Mouse (Mus musculus): ENCODE results near the gene Mc1r. TPM values are rescaled to one million over a fixed set of nuclear protein-coding genes. Genes with fewer than 3 reads are reported as not detected.

Mc1r gene
- polyA plus RNA-seq, 1 experiment from 2014 or later: not detected

GRCm38 (mm10) chr8:123398308-123398707, 8.6 kb upstream of the Mc1r start:
- no peak overlapping the region for H3K4me2 ChIP-seq (ENCODE audit: low read depth, low read length)
- H3K9me3 ChIP-seq (ENCODE audit: low read length): no peaks in the 10 kb centered on the region
- H3K27ac ChIP-seq (ENCODE audit: low read depth): no peak overlapping the region
- H3K4me3 ChIP-seq (ENCODE audit: low read depth, low read length): no peak overlapping the region
- no peaks in the 10 kb centered on the region for H3K27me3 ChIP-seq (ENCODE audit: insufficient read depth, low read length)
- ATAC-seq: peak; percentile 45
- H3K9ac ChIP-seq (replicated peaks): no peak overlapping the region
- 70% methylated on average over 13 of the region's 13 CpGs for WGBS (ENCODE audit: insufficient replicate concordance)
- no peak for DNase-seq
- H3K4me1 ChIP-seq (ENCODE audit: insufficient read depth): no peaks in the 10 kb centered on the region
- peaks cover 83% of the 10 kb centered on the region for H3K36me3 ChIP-seq (replicated peaks; ENCODE audit: insufficient read depth, low read length)
- TF ChIP-seq EP300 (IDR thresholded peaks at IDR 0.05; ENCODE audit: low read depth) (no peak), CTCF (IDR thresholded peaks at IDR 0.05; ENCODE audit: low read depth) (no peak)

DNA sequence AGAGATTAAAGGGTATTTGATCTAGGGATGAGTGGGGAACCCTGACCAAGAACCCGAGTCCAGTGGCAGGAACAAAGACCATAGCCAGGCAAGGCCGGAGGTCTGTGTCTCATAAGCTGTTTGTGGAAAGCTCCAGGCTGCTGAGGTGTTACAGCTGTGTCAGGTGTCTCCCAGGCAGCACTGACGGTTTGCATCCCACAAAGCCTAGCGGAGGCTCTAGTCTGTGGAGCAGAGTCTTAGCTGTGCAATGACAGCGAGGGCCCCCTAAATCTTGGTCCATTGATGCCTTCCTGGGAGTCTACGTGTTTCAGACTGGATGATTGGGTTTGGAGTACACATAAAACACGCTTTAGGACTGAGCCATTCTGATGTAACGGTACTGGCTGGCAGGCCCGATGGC, 5.0 kb upstream of the Mc1r start:
- Histone ChIP-seq H3K4me3 (ENCODE audit: low read depth, low read length) (no peak overlapping the region), H3K36me3 (replicated peaks; ENCODE audit: insufficient read depth, low read length) (peaks cover 53% of the 10 kb centered on the region)
- no peak for DNase-seq

GRCm38 (mm10) chr8:123402730-123403326, 4.1 kb upstream of the Mc1r start:
- 84% methylated on average over 9 of the region's 9 CpGs for WGBS (ENCODE audit: insufficient replicate concordance)
- H3K27ac ChIP-seq (ENCODE audit: low read depth): no peak overlapping the region
- no peaks in the 10 kb centered on the region for H3K9me3 ChIP-seq (ENCODE audit: low read length)
- H3K4me1 ChIP-seq (ENCODE audit: insufficient read depth): peaks cover 7% of the 10 kb centered on the region
- ATAC-seq: no peak
- no peak for DNase-seq
- no peak overlapping the region for H3K9ac ChIP-seq (replicated peaks)
- TF ChIP-seq EP300 (IDR thresholded peaks at IDR 0.05; ENCODE audit: low read depth) (no peak), CTCF (IDR thresholded peaks at IDR 0.05; ENCODE audit: low read depth) (no peak)
- H3K36me3 ChIP-seq (replicated peaks; ENCODE audit: insufficient read depth, low read length): peaks cover 47% of the 10 kb centered on the region
- H3K27me3 ChIP-seq (ENCODE audit: insufficient read depth, low read length): peaks cover 5% of the 10 kb centered on the region; the same call in 1 of the 2 replicates
- H3K4me3 ChIP-seq (ENCODE audit: low read depth, low read length): no peak overlapping the region
- H3K4me2 ChIP-seq (ENCODE audit: low read depth, low read length): no peak overlapping the region

More for the DNA sequence above, 5.0 kb upstream of the Mc1r start:
- WGBS (ENCODE audit: insufficient replicate concordance): 87% methylated on average over 9 of the region's 9 CpGs
- Histone ChIP-seq H3K4me2 (ENCODE audit: low read depth, low read length) (no peak overlapping the region), H3K27me3 (ENCODE audit: insufficient read depth, low read length) (peaks cover 5% of the 10 kb centered on the region; the same call in 1 of the 2 replicates), H3K9me3 (ENCODE audit: low read length) (no peaks in the 10 kb centered on the region), H3K27ac (ENCODE audit: low read depth) (no peak overlapping the region), H3K4me1 (ENCODE audit: insufficient read depth) (peaks cover 2% of the 10 kb centered on the region; the same call in 1 of the 2 replicates), H3K9ac (replicated peaks) (no peak overlapping the region)
- no peak for ATAC-seq
- TF ChIP-seq CTCF (IDR thresholded peaks at IDR 0.05; ENCODE audit: low read depth) (no peak), EP300 (IDR thresholded peaks at IDR 0.05; ENCODE audit: low read depth) (no peak)

- ATAC-seq (no peak), DNase-seq (no peak)
- no peaks in the 10 kb centered on the region for H3K9me3 ChIP-seq (ENCODE audit: low read length)
- no peak overlapping the region for H3K4me3 ChIP-seq (ENCODE audit: low read depth, low read length)
- H3K27ac ChIP-seq (ENCODE audit: low read depth): no peak overlapping the region
- TF ChIP-seq CTCF (IDR thresholded peaks at IDR 0.05; ENCODE audit: low read depth): no peak
- no peak overlapping the region for H3K4me2 ChIP-seq (ENCODE audit: low read depth, low read length)
- WGBS (ENCODE audit: insufficient replicate concordance): 59% methylated on average over 8 of the region's 8 CpGs
- no peak overlapping the region for H3K9ac ChIP-seq (replicated peaks)
- H3K4me1 ChIP-seq (ENCODE audit: insufficient read depth): peaks cover 16% of the 10 kb centered on the region
- H3K36me3 ChIP-seq (replicated peaks; ENCODE audit: insufficient read depth, low read length): peaks cover 31% of the 10 kb centered on the region
- peaks cover 13% of the 10 kb centered on the region; the same call in 1 of the 2 replicates for H3K27me3 ChIP-seq (ENCODE audit: insufficient read depth, low read length)
These were observed 2.4 kb upstream of the Mc1r start for GRCm38 (mm10) chr8:123404521-123404920.

GRCm38 (mm10) chr8:123407612-123408011, 705 bp downstream of the Mc1r start:
- ATAC-seq (no peak), DNase-seq (no peak)
- H3K4me2 ChIP-seq (ENCODE audit: low read depth, low read length): no peak overlapping the region
- 79% methylated on average over 13 of the region's 13 CpGs for WGBS (ENCODE audit: insufficient replicate concordance)
- H3K9ac ChIP-seq (replicated peaks): no peak overlapping the region
- peaks cover 44% of the 10 kb centered on the region for H3K27me3 ChIP-seq (ENCODE audit: insufficient read depth, low read length)
- peaks cover 6% of the 10 kb centered on the region for H3K36me3 ChIP-seq (replicated peaks; ENCODE audit: insufficient read depth, low read length)
- peaks cover 43% of the 10 kb centered on the region for H3K4me1 ChIP-seq (ENCODE audit: insufficient read depth)
- H3K9me3 ChIP-seq (ENCODE audit: low read length): no peaks in the 10 kb centered on the region
- no peak overlapping the region for H3K4me3 ChIP-seq (ENCODE audit: low read depth, low read length)
- no peak overlapping the region for H3K27ac ChIP-seq (ENCODE audit: low read depth)
- TF ChIP-seq CTCF (IDR thresholded peaks at IDR 0.05; ENCODE audit: low read depth) (no peak), EP300 (IDR thresholded peaks at IDR 0.05; ENCODE audit: low read depth) (no peak)

GRCm38 (mm10) chr8:123408586-123409544, 2.0 kb downstream of the Mc1r start:
- ATAC-seq (peak; percentile 71), DNase-seq (peak; percentile 71)
- Histone ChIP-seq H3K27ac (ENCODE audit: low read depth) (no peak overlapping the region), H3K36me3 (replicated peaks; ENCODE audit: insufficient read depth, low read length) (no peaks in the 10 kb centered on the region), H3K4me3 (ENCODE audit: low read depth, low read length) (no peak overlapping the region), H3K4me2 (ENCODE audit: low read depth, low read length) (peak overlapping the region; percentile 35), H3K27me3 (ENCODE audit: insufficient read depth, low read length) (peaks cover 54% of the 10 kb centered on the region), H3K4me1 (ENCODE audit: insufficient read depth) (peaks cover 43% of the 10 kb centered on the region), H3K9me3 (ENCODE audit: low read length) (no peaks in the 10 kb centered on the region), H3K9ac (replicated peaks) (no peak overlapping the region)
- WGBS (ENCODE audit: insufficient replicate concordance): 35% methylated on average over 9 of the region's 9 CpGs
- TF ChIP-seq EP300 (IDR thresholded peaks at IDR 0.05; ENCODE audit: low read depth): peak; percentile 79
- no peak for TF ChIP-seq CTCF (IDR thresholded peaks at IDR 0.05; ENCODE audit: low read depth)
